In the genomic region with DNA sequence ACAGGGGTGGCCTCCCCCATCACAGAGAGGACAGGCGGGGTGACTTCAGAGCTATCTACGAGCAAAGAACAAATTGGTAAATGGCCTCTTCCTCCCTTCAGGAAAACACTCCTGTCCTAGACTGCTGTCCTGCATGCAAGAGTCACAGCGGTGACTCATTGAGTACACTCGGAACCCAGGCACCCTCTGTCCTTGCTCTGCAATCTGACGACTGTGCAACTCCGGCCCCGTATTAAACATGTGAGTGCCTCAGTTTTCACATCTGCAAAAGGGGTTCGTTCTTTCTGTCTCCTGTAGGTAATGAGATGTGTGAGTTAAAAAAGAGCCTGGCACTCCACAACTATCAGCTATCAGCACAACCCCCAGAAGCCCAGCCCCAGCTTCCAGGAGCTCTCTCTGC, we compare ENCODE assay signal across 23 mouse cellular contexts. TPM values are rescaled to one million over a fixed set of nuclear protein-coding genes. Genes with fewer than 3 reads are reported as not detected.
DNase-seq lines count a peak whose midpoint lies in the region; ATAC-seq and TF ChIP-seq lines count a peak whose summit lies in the region.
"Had no signal": no experiment of that assay in that cellular context is flagged by ENCODE, and none has a peak within 500 bp of the region (broad histone marks: within the 10 kb centered on the region; RNA-seq: fewer than 3 reads in every experiment).

No protein-coding gene starts in this region.

- WGBS in heart, embryonic 10.5 days = 91% methylated on average over 8 of the region's 8 CpGs
- 96% methylated on average over 8 of the region's 8 CpGs for WGBS in heart, adult 2 months
- 92% methylated on average over 8 of the region's 8 CpGs for WGBS in liver, embryonic 12.5 days (ENCODE audit: insufficient replicate concordance)
- 88% methylated on average over 8 of the region's 8 CpGs for WGBS in liver, postnatal 0 days (ENCODE audit: insufficient replicate concordance)
- WGBS in liver, embryonic 15.5 days (ENCODE audit: insufficient replicate concordance) = 92% methylated on average over 8 of the region's 8 CpGs
- 95% methylated on average over 8 of the region's 8 CpGs for WGBS in midbrain, postnatal 0 days

- H3K27me3 ChIP-seq in heart, embryonic 10.5 days (ENCODE audit: insufficient read depth, poor library complexity, severe bottlenecking) = no peaks in the 10 kb centered on the region
- no peaks in the 10 kb centered on the region for H3K27me3 ChIP-seq in heart, adult 2 months (ENCODE audit: control insufficient read depth, insufficient read depth, low read length)
- no peaks in the 10 kb centered on the region for H3K27me3 ChIP-seq in liver, embryonic 12.5 days (replicated peaks)
- no peaks in the 10 kb centered on the region for H3K27me3 ChIP-seq in liver, postnatal 0 days (ENCODE audit: insufficient read depth, low read length)
- no peaks in the 10 kb centered on the region for H3K27me3 ChIP-seq in liver, embryonic 15.5 days
- no peaks in the 10 kb centered on the region for H3K27me3 ChIP-seq in midbrain, postnatal 0 days (ENCODE audit: insufficient read depth, low read length)
- H3K27me3 ChIP-seq: embryonic facial prominence, embryonic 13.5 days; embryonic facial prominence, embryonic 15.5 days; forebrain, embryonic 12.5 days had no signal

- peaks cover 83% of the 10 kb centered on the region for H3K36me3 ChIP-seq in heart, embryonic 10.5 days
- H3K36me3 ChIP-seq in heart, adult 2 months (ENCODE audit: control insufficient read depth, insufficient read depth, low read length) = peaks cover 4% of the 10 kb centered on the region
- H3K36me3 ChIP-seq in liver, embryonic 12.5 days = peaks cover 98% of the 10 kb centered on the region
- H3K36me3 ChIP-seq in liver, postnatal 0 days (replicated peaks; ENCODE audit: insufficient read depth, low read length) = peaks cover 73% of the 10 kb centered on the region
- H3K36me3 ChIP-seq in liver, embryonic 15.5 days (replicated peaks) = peaks cover 100% of the 10 kb centered on the region
- H3K36me3 ChIP-seq in midbrain, postnatal 0 days (ENCODE audit: insufficient read depth, low read length) = peaks cover 39% of the 10 kb centered on the region

- no peak for TF ChIP-seq EP300 in heart, adult 2 months (IDR thresholded peaks at IDR 0.05; ENCODE audit: insufficient read depth, low read depth, low read length)
- no peak for TF ChIP-seq EP300 in liver, postnatal 0 days (IDR thresholded peaks at IDR 0.05; ENCODE audit: low read depth)

- TF ChIP-seq CTCF in heart, adult 2 months (IDR thresholded peaks at IDR 0.05) = no peak
- TF ChIP-seq CTCF in liver, postnatal 0 days (IDR thresholded peaks at IDR 0.05; ENCODE audit: low read depth) = no peak
- no peak for TF ChIP-seq CTCF in midbrain, postnatal 0 days (IDR thresholded peaks at IDR 0.05)

- ATAC-seq in liver, embryonic 12.5 days = no peak
- no peak for ATAC-seq in liver, postnatal 0 days
- ATAC-seq in liver, embryonic 15.5 days (ENCODE audit: insufficient read depth) = no peak
- no peak for ATAC-seq in midbrain, postnatal 0 days (ENCODE audit: low FRiP score)
- ATAC-seq: forebrain, embryonic 14.5 days; forebrain, embryonic 16.5 days had no signal

- no peak overlapping the region for H3K4me3 ChIP-seq in heart, embryonic 10.5 days
- no peak overlapping the region for H3K4me3 ChIP-seq in heart, adult 2 months
- no peak overlapping the region for H3K4me3 ChIP-seq in liver, embryonic 12.5 days
- no peak overlapping the region for H3K4me3 ChIP-seq in liver, postnatal 0 days (ENCODE audit: low read depth, low read length)
- H3K4me3 ChIP-seq in liver, embryonic 15.5 days (replicated peaks) = no peak overlapping the region
- no peak overlapping the region for H3K4me3 ChIP-seq in midbrain, postnatal 0 days (ENCODE audit: low read depth, low read length)
- H3K4me3 ChIP-seq: embryonic facial prominence, embryonic 13.5 days; embryonic facial prominence, embryonic 15.5 days; forebrain, embryonic 10.5 days; forebrain, embryonic 12.5 days had no signal

- H3K4me2 ChIP-seq in liver, embryonic 12.5 days = no peak overlapping the region
- H3K4me2 ChIP-seq in liver, postnatal 0 days (ENCODE audit: low read depth, low read length) = no peak overlapping the region
- H3K4me2 ChIP-seq in liver, embryonic 15.5 days = no peak overlapping the region
- H3K4me2 ChIP-seq in midbrain, postnatal 0 days (ENCODE audit: low read depth, low read length, poor library complexity, severe bottlenecking) = no peak overlapping the region
- H3K4me2 ChIP-seq: embryonic facial prominence, embryonic 13.5 days; embryonic facial prominence, embryonic 15.5 days; forebrain, embryonic 12.5 days had no signal

- peak overlapping the region; percentile 8; the same call in 1 of the 2 replicates for H3K27ac ChIP-seq in heart, embryonic 10.5 days
- no peak overlapping the region for H3K27ac ChIP-seq in heart, adult 2 months
- H3K27ac ChIP-seq in liver, embryonic 12.5 days = peak overlapping the region; percentile 80
- no peak overlapping the region for H3K27ac ChIP-seq in liver, postnatal 0 days (ENCODE audit: low read depth)
- peak overlapping the region; percentile 81 for H3K27ac ChIP-seq in liver, embryonic 15.5 days (replicated peaks)
- no peak overlapping the region for H3K27ac ChIP-seq in midbrain, postnatal 0 days (ENCODE audit: low read depth, low read length)
- H3K27ac ChIP-seq: embryonic facial prominence, embryonic 13.5 days; embryonic facial prominence, embryonic 15.5 days; forebrain, embryonic 10.5 days; forebrain, embryonic 12.5 days had no signal

- no peaks in the 10 kb centered on the region for H3K79me2 ChIP-seq in heart, adult 2 months (replicated peaks; ENCODE audit: control insufficient read depth, insufficient read depth, low read length)

- TF ChIP-seq POLR2A in heart, adult 2 months (IDR thresholded peaks at IDR 0.05; ENCODE audit: insufficient read depth, low read depth, low read length) = no peak

- intact Hi-C loops in heart, adult 2 months (cut with DNase I) = no loop called here

- H3K9me3 ChIP-seq in heart, embryonic 10.5 days = no peaks in the 10 kb centered on the region
- no peaks in the 10 kb centered on the region for H3K9me3 ChIP-seq in liver, embryonic 12.5 days (replicated peaks)
- no peaks in the 10 kb centered on the region for H3K9me3 ChIP-seq in liver, postnatal 0 days (ENCODE audit: low read length)
- H3K9me3 ChIP-seq in liver, embryonic 15.5 days (replicated peaks) = no peaks in the 10 kb centered on the region
- no peaks in the 10 kb centered on the region for H3K9me3 ChIP-seq in midbrain, postnatal 0 days (ENCODE audit: low read length)
- H3K9me3 ChIP-seq: embryonic facial prominence, embryonic 13.5 days; embryonic facial prominence, embryonic 15.5 days; forebrain, embryonic 10.5 days; forebrain, embryonic 12.5 days had no signal

- H3K9ac ChIP-seq in heart, adult 2 months (ENCODE audit: low read depth, low read length) = no peak overlapping the region
- H3K9ac ChIP-seq in liver, embryonic 12.5 days = no peak overlapping the region
- no peak overlapping the region for H3K9ac ChIP-seq in liver, postnatal 0 days (replicated peaks)
- H3K9ac ChIP-seq in liver, embryonic 15.5 days = no peak overlapping the region
- no peak overlapping the region for H3K9ac ChIP-seq in midbrain, postnatal 0 days (replicated peaks; ENCODE audit: low read length, poor library complexity, severe bottlenecking)
- H3K9ac ChIP-seq: embryonic facial prominence, embryonic 13.5 days; embryonic facial prominence, embryonic 15.5 days; forebrain, embryonic 12.5 days had no signal

- peak; percentile 46 for DNase-seq in adrenal gland, adult 2 months
- no peak for DNase-seq in adrenal gland, postnatal 10 days
- DNase-seq in heart, embryonic 10.5 days (ENCODE audit: low spot score) = no peak
- no peak for DNase-seq in heart, adult 2 months
- DNase-seq in liver, postnatal 0 days = no peak
- no peak for DNase-seq in midbrain, postnatal 0 days (ENCODE audit: low spot score)
- DNase-seq: adrenal gland, postnatal 25 days; cerebellum, adult 11 months; cerebellum, adult 18-20 months; cerebellum, adult 8-10 months; cerebellum, adult 9-11 months; cerebellum, postnatal 14 days; cerebellum, postnatal 36 days; embryo, embryonic 11 days had no signal

- H3K4me1 ChIP-seq in heart, embryonic 10.5 days = peaks cover 51% of the 10 kb centered on the region
- peaks cover 4% of the 10 kb centered on the region for H3K4me1 ChIP-seq in heart, adult 2 months (ENCODE audit: control insufficient read depth, insufficient read depth, low read length)
- peaks cover 37% of the 10 kb centered on the region for H3K4me1 ChIP-seq in liver, embryonic 12.5 days
- H3K4me1 ChIP-seq in liver, postnatal 0 days (ENCODE audit: insufficient read depth) = peaks cover 14% of the 10 kb centered on the region
- peaks cover 45% of the 10 kb centered on the region for H3K4me1 ChIP-seq in liver, embryonic 15.5 days (replicated peaks)
- no peaks in the 10 kb centered on the region for H3K4me1 ChIP-seq in midbrain, postnatal 0 days (ENCODE audit: insufficient read depth, low read length)

RNA-seq across cellular contexts. Expression of a gene that starts 12.2 kb away (rescaled TPM):
- under 1 TPM; 0.28 to 0.43 TPM for total RNA-seq in adrenal gland, adult 2 months (2021)
- polyA plus RNA-seq in adrenal gland, adult 2 months (2012; rRNA removed) = 0.15 TPM in 1 of 2 replicates, not detected in the other
- total RNA-seq in adrenal gland, postnatal 10 days (2021) = under 1 TPM; 0.30 to 0.61 TPM
- polyA plus RNA-seq in heart, embryonic 10.5 days (2016; fragmentation: Nextera tagmentation; extraction: Ambion mirVana) = 0.71 and 1.1 TPM in 2 replicates
- under 1 TPM; 0.10 to 0.20 TPM for total RNA-seq in heart, adult 2 months (2021)
- 0.04 and 0.06 TPM in 2 replicates for polyA plus RNA-seq in heart, adult 2 months (2012; rRNA removed)
- polyA plus RNA-seq in liver, embryonic 12.5 days (2016; fragmentation: Nextera tagmentation; extraction: Ambion mirVana) = 0.08 and 0.20 TPM in 2 replicates
- 0.28 and 0.35 TPM in 2 replicates for polyA plus RNA-seq in liver, postnatal 0 days (2015; fragmentation: Nextera tagmentation; extraction: Ambion mirVana)
- 0.16 and 0.24 TPM in 2 replicates for polyA plus RNA-seq in liver, embryonic 15.5 days (2015; fragmentation: Nextera tagmentation; extraction: Ambion mirVana)
- 6.0 and 8.1 TPM in 2 replicates for total RNA-seq in midbrain, postnatal 0 days (2014; rRNA removed)
- 8.2 and 8.9 TPM in 2 replicates for polyA plus RNA-seq in midbrain, postnatal 0 days (2015; fragmentation: Nextera tagmentation; extraction: Ambion mirVana)

RNA-seq across cellular contexts. Expression of a gene that starts 46.3 kb away (rescaled TPM):
- 10 to 100 TPM; 15.7 to 18.6 TPM for total RNA-seq in adrenal gland, adult 2 months (2021)
- polyA plus RNA-seq in adrenal gland, adult 2 months (2012; rRNA removed) = 2.6 and 3.3 TPM in 2 replicates
- total RNA-seq in adrenal gland, postnatal 10 days (2021) = 10 to 100 TPM; 13.1 to 13.2 TPM
- 3.4 and 3.7 TPM in 2 replicates for polyA plus RNA-seq in heart, embryonic 10.5 days (2016; fragmentation: Nextera tagmentation; extraction: Ambion mirVana)
- 1 to 10 TPM; 6.9 to 7.9 TPM for total RNA-seq in heart, adult 2 months (2021)
- 3.4 and 5.4 TPM in 2 replicates for polyA plus RNA-seq in heart, adult 2 months (2012; rRNA removed)
- 0.73 and 1.1 TPM in 2 replicates for polyA plus RNA-seq in liver, embryonic 12.5 days (2016; fragmentation: Nextera tagmentation; extraction: Ambion mirVana)
- 0.13 and 0.21 TPM in 2 replicates for polyA plus RNA-seq in liver, postnatal 0 days (2015; fragmentation: Nextera tagmentation; extraction: Ambion mirVana)
- 0.23 and 0.24 TPM in 2 replicates for polyA plus RNA-seq in liver, embryonic 15.5 days (2015; fragmentation: Nextera tagmentation; extraction: Ambion mirVana)
- 15.6 and 17.1 TPM in 2 replicates for total RNA-seq in midbrain, postnatal 0 days (2014; rRNA removed)
- 7.1 and 10.7 TPM in 2 replicates for polyA plus RNA-seq in midbrain, postnatal 0 days (2015; fragmentation: Nextera tagmentation; extraction: Ambion mirVana)
- polyA plus RNA-seq: erythroblast, embryonic 14.5 days had no signal

RNA-seq across cellular contexts. Expression of a gene that starts 58.2 kb away (rescaled TPM):
- 10 to 100 TPM; 17.0 to 22.7 TPM for total RNA-seq in adrenal gland, adult 2 months (2021)
- 14.4 and 20.4 TPM in 2 replicates for polyA plus RNA-seq in adrenal gland, adult 2 months (2012; rRNA removed)
- total RNA-seq in adrenal gland, postnatal 10 days (2021) = 10 to 100 TPM; 19.2 to 24.9 TPM
- polyA plus RNA-seq in heart, embryonic 10.5 days (2016; fragmentation: Nextera tagmentation; extraction: Ambion mirVana) = 8.0 and 10.5 TPM in 2 replicates
- total RNA-seq in heart, adult 2 months (2021) = 10 to 100 TPM; 12.3 to 14.7 TPM
- 8.1 and 8.4 TPM in 2 replicates for polyA plus RNA-seq in heart, adult 2 months (2012; rRNA removed)
- polyA plus RNA-seq in liver, embryonic 12.5 days (2016; fragmentation: Nextera tagmentation; extraction: Ambion mirVana) = 6.9 and 8.0 TPM in 2 replicates
- polyA plus RNA-seq in liver, postnatal 0 days (2015; fragmentation: Nextera tagmentation; extraction: Ambion mirVana) = 2.6 and 2.8 TPM in 2 replicates
- 7.7 and 8.7 TPM in 2 replicates for polyA plus RNA-seq in liver, embryonic 15.5 days (2015; fragmentation: Nextera tagmentation; extraction: Ambion mirVana)
- 8.5 and 15.6 TPM in 2 replicates for total RNA-seq in midbrain, postnatal 0 days (2014; rRNA removed)
- 2.0 and 3.0 TPM in 2 replicates for polyA plus RNA-seq in midbrain, postnatal 0 days (2015; fragmentation: Nextera tagmentation; extraction: Ambion mirVana)

Comparison
In these comparisons a context has a peak if more than half of its experiments do, and no peak if none do; other contexts are left out.
1. H3K27ac ChIP-seq: peak in heart, embryonic 10.5 days (single experiment), liver, embryonic 12.5 days (single experiment) and liver, embryonic 15.5 days (single experiment); none in heart, adult 2 months (single experiment), liver, postnatal 0 days (single experiment) and midbrain, postnatal 0 days (single experiment).